Mouse (Mus musculus): ENCODE results near the gene Idh3b. TPM values are rescaled to one million over a fixed set of nuclear protein-coding genes. Genes with fewer than 3 reads are reported as not detected.
A peak's percentile ranks its signal among the peaks of the same experiment; 100 is the strongest.

The Idh3b gene
- polyA plus RNA-seq, 1 experiment = 163 TPM

- Histone ChIP-seq H3K4me3 (ENCODE audit: low read depth, low read length) (peak overlapping the region; percentile 29; the same call in 1 of the 2 replicates), H3K9me3 (replicated peaks; ENCODE audit: control insufficient read depth, insufficient read depth, low read length, poor library complexity, severe bottlenecking) (no peaks in the 10 kb centered on the region)
- TF ChIP-seq CTCF (IDR thresholded peaks at IDR 0.05; ENCODE audit: low read depth, low read length) (peak; percentile 49), POLR2A (IDR thresholded peaks at IDR 0.05; ENCODE audit: insufficient read depth, low read length) (no peak)
These were observed 7.1 kb upstream of the Idh3b start for GRCm38 (mm10) chr2:130291434-130291833.

GRCm38 (mm10) chr2:130289086-130289485, 4.7 kb upstream of the Idh3b start:
- TF ChIP-seq CTCF (IDR thresholded peaks at IDR 0.05; ENCODE audit: low read depth, low read length) (no peak), EP300 (IDR thresholded peaks at IDR 0.05; ENCODE audit: insufficient read depth, low read depth, low read length) (no peak), POLR2A (IDR thresholded peaks at IDR 0.05; ENCODE audit: insufficient read depth, low read length) (no peak)
- Histone ChIP-seq H3K36me3 (ENCODE audit: control insufficient read depth, insufficient read depth, low read length, poor library complexity, severe bottlenecking) (no peaks in the 10 kb centered on the region), H3K27ac (ENCODE audit: insufficient read depth, low read length) (peak overlapping the region; percentile 25; the same call in 1 of the 2 replicates), H3K9me3 (replicated peaks; ENCODE audit: control insufficient read depth, insufficient read depth, low read length, poor library complexity, severe bottlenecking) (no peaks in the 10 kb centered on the region), H3K4me1 (ENCODE audit: control insufficient read depth, insufficient read depth, low read length) (no peaks in the 10 kb centered on the region), H3K9ac (ENCODE audit: low read depth, poor library complexity, severe bottlenecking) (no peak overlapping the region), H3K4me3 (ENCODE audit: low read depth, low read length) (no peak overlapping the region), H3K27me3 (ENCODE audit: control insufficient read depth, insufficient read depth, low read length, poor library complexity, severe bottlenecking) (no peaks in the 10 kb centered on the region)

More at GRCm38 (mm10) chr2:130291434-130291833, 7.1 kb upstream of the Idh3b start:
- Histone ChIP-seq H3K27ac (ENCODE audit: insufficient read depth, low read length) (no peak overlapping the region), H3K36me3 (ENCODE audit: control insufficient read depth, insufficient read depth, low read length, poor library complexity, severe bottlenecking) (no peaks in the 10 kb centered on the region), H3K9ac (ENCODE audit: low read depth, poor library complexity, severe bottlenecking) (peak overlapping the region; percentile 54), H3K4me1 (ENCODE audit: control insufficient read depth, insufficient read depth, low read length) (no peaks in the 10 kb centered on the region), H3K27me3 (ENCODE audit: control insufficient read depth, insufficient read depth, low read length, poor library complexity, severe bottlenecking) (0 out of 2 replicates have a peak, but pooled peaks cover 3% of the 10 kb centered on the region)

GRCm38 (mm10) chr2:130280818-130281217, 3.5 kb downstream of the Idh3b start:
- Histone ChIP-seq H3K4me3 (ENCODE audit: low read depth, low read length) (no peak overlapping the region), H3K27ac (ENCODE audit: insufficient read depth, low read length) (no peak overlapping the region), H3K9ac (ENCODE audit: low read depth, poor library complexity, severe bottlenecking) (no peak overlapping the region), H3K36me3 (ENCODE audit: control insufficient read depth, insufficient read depth, low read length, poor library complexity, severe bottlenecking) (peaks cover 34% of the 10 kb centered on the region), H3K9me3 (replicated peaks; ENCODE audit: control insufficient read depth, insufficient read depth, low read length, poor library complexity, severe bottlenecking) (no peaks in the 10 kb centered on the region), H3K27me3 (ENCODE audit: control insufficient read depth, insufficient read depth, low read length, poor library complexity, severe bottlenecking) (no peaks in the 10 kb centered on the region), H3K4me1 (ENCODE audit: control insufficient read depth, insufficient read depth, low read length) (no peaks in the 10 kb centered on the region)
- no peak for TF ChIP-seq POLR2A (IDR thresholded peaks at IDR 0.05; ENCODE audit: insufficient read depth, low read length)
- no peak for TF ChIP-seq CTCF (IDR thresholded peaks at IDR 0.05; ENCODE audit: low read depth, low read length)
- no peak for TF ChIP-seq EP300 (IDR thresholded peaks at IDR 0.05; ENCODE audit: insufficient read depth, low read depth, low read length)

- H3K4me1 ChIP-seq (ENCODE audit: control insufficient read depth, insufficient read depth, low read length) = no peaks in the 10 kb centered on the region
- TF ChIP-seq EP300 (IDR thresholded peaks at IDR 0.05; ENCODE audit: insufficient read depth, low read depth, low read length) (no peak), POLR2A (IDR thresholded peaks at IDR 0.05; ENCODE audit: insufficient read depth, low read length) (no peak), CTCF (IDR thresholded peaks at IDR 0.05; ENCODE audit: low read depth, low read length) (no peak)
- no peaks in the 10 kb centered on the region for H3K27me3 ChIP-seq (ENCODE audit: control insufficient read depth, insufficient read depth, low read length, poor library complexity, severe bottlenecking)
- H3K9ac ChIP-seq (ENCODE audit: low read depth, poor library complexity, severe bottlenecking) = no peak overlapping the region
- H3K36me3 ChIP-seq (ENCODE audit: control insufficient read depth, insufficient read depth, low read length, poor library complexity, severe bottlenecking) = peaks cover 40% of the 10 kb centered on the region
- no peak overlapping the region for H3K4me3 ChIP-seq (ENCODE audit: low read depth, low read length)
- H3K27ac ChIP-seq (ENCODE audit: insufficient read depth, low read length) = no peak overlapping the region
- H3K9me3 ChIP-seq (replicated peaks; ENCODE audit: control insufficient read depth, insufficient read depth, low read length, poor library complexity, severe bottlenecking) = no peaks in the 10 kb centered on the region
These were observed 4.1 kb downstream of the Idh3b start for GRCm38 (mm10) chr2:130280224-130280623.

GRCm38 (mm10) chr2:130279600-130280091, 4.7 kb downstream of the Idh3b start:
- no peak overlapping the region for H3K9ac ChIP-seq (ENCODE audit: low read depth, poor library complexity, severe bottlenecking)
- no peaks in the 10 kb centered on the region for H3K9me3 ChIP-seq (replicated peaks; ENCODE audit: control insufficient read depth, insufficient read depth, low read length, poor library complexity, severe bottlenecking)
- H3K27ac ChIP-seq (ENCODE audit: insufficient read depth, low read length) = no peak overlapping the region
- H3K36me3 ChIP-seq (ENCODE audit: control insufficient read depth, insufficient read depth, low read length, poor library complexity, severe bottlenecking) = peaks cover 45% of the 10 kb centered on the region
- no peaks in the 10 kb centered on the region for H3K4me1 ChIP-seq (ENCODE audit: control insufficient read depth, insufficient read depth, low read length)
- no peak overlapping the region for H3K4me3 ChIP-seq (ENCODE audit: low read depth, low read length)
- no peaks in the 10 kb centered on the region for H3K27me3 ChIP-seq (ENCODE audit: control insufficient read depth, insufficient read depth, low read length, poor library complexity, severe bottlenecking)
- no peak for TF ChIP-seq CTCF (IDR thresholded peaks at IDR 0.05; ENCODE audit: low read depth, low read length)
- TF ChIP-seq EP300 (IDR thresholded peaks at IDR 0.05; ENCODE audit: insufficient read depth, low read depth, low read length) = 0 out of 2 replicates have a peak, but pooled peaks have one; percentile 6

- Histone ChIP-seq H3K9ac (ENCODE audit: low read depth, poor library complexity, severe bottlenecking) (peak overlapping the region; percentile 85), H3K27ac (ENCODE audit: insufficient read depth, low read length) (peak overlapping the region; percentile 59)
These were observed 8.7 kb downstream of the Idh3b start for GRCm38 (mm10) chr2:130275649-130276048.

More at GRCm38 (mm10) chr2:130275649-130276048, 8.7 kb downstream of the Idh3b start:
- H3K4me3 ChIP-seq (ENCODE audit: low read depth, low read length) = peak overlapping the region; percentile 100
- no peaks in the 10 kb centered on the region for H3K4me1 ChIP-seq (ENCODE audit: control insufficient read depth, insufficient read depth, low read length)
- peaks cover 45% of the 10 kb centered on the region for H3K36me3 ChIP-seq (ENCODE audit: control insufficient read depth, insufficient read depth, low read length, poor library complexity, severe bottlenecking)
- TF ChIP-seq CTCF (IDR thresholded peaks at IDR 0.05; ENCODE audit: low read depth, low read length) (peak; percentile 69), POLR2A (IDR thresholded peaks at IDR 0.05; ENCODE audit: insufficient read depth, low read length) (no peak)
- no peaks in the 10 kb centered on the region for H3K9me3 ChIP-seq (replicated peaks; ENCODE audit: control insufficient read depth, insufficient read depth, low read length, poor library complexity, severe bottlenecking)
- H3K27me3 ChIP-seq (ENCODE audit: control insufficient read depth, insufficient read depth, low read length, poor library complexity, severe bottlenecking) = no peaks in the 10 kb centered on the region

Data from ES-Bruce4 (cell line).